Mouse (Mus musculus) intestine, postnatal 0 days (tissue): ENCODE data around the gene Polrmt. TPM values are rescaled to one million over a fixed set of nuclear protein-coding genes. Genes with fewer than 3 reads are reported as not detected.

Experiments used
- ATAC-seq: fragments of 200-750 bp; cut with Nextera tagmentation; 2 replicates; pipeline ENCODE4 v1.8.0; 2017; ENCODE audit warnings: mild to moderate bottlenecking, moderate TSS enrichment, moderate library complexity
- H3K27ac ChIP-seq: fragments of 300-500 bp; sonication (generic); 2 replicates; pipeline ENCODE4 v1.5.1; 2014; ENCODE audit warnings: mild to moderate bottlenecking, low read depth, low read length, moderate library complexity
- H3K27me3 ChIP-seq: fragments of 300-500 bp; sonication (generic); replicated peaks from 2 replicates; pipeline ENCODE4 v1.6.1; 2014; ENCODE audit warnings: low read length, mixed read lengths; ENCODE audit not compliant: control insufficient read depth, insufficient read depth
- H3K36me3 ChIP-seq: fragments of 300-500 bp; sonication (generic); 2 replicates; pipeline ENCODE4 v1.6.1; 2014; ENCODE audit warnings: mild to moderate bottlenecking, moderate library complexity; ENCODE audit not compliant: control insufficient read depth, insufficient read depth
- H3K4me1 ChIP-seq: fragments of 300-500 bp; sonication (generic); replicated peaks from 2 replicates; pipeline ENCODE4 v1.6.1; 2014; ENCODE audit warnings: antibody characterized with exemption, low read length, mixed read lengths; ENCODE audit not compliant: control insufficient read depth, insufficient read depth
- H3K4me2 ChIP-seq: fragments of 300-500 bp; sonication (generic); replicated peaks from 2 replicates; pipeline ENCODE4 v1.6.1; 2014; ENCODE audit warnings: low read depth, mild to moderate bottlenecking, moderate library complexity
- H3K4me3 ChIP-seq: fragments of 300-500 bp; sonication (generic); 2 replicates; pipeline ENCODE4 v1.5.1; 2014; ENCODE audit warnings: low read depth, low read length
- H3K9ac ChIP-seq: fragments of 300-500 bp; sonication (generic); 2 replicates; pipeline ENCODE4 v1.6.1; 2014; ENCODE audit warnings: mild to moderate bottlenecking, low read depth, low read length
- H3K9me3 ChIP-seq: fragments of 300-500 bp; sonication (generic); 2 replicates; pipeline ENCODE4 v1.6.1; 2016; ENCODE audit warnings: mixed run types; ENCODE audit not compliant: control insufficient read depth
- CTCF ChIP-seq: sonication (generic); IDR thresholded peaks from 2 replicates; pipeline ENCODE4 v1.5.1; 2016; ENCODE audit warnings: low read depth, mild to moderate bottlenecking, control low read depth, antibody characterized with exemption, moderate library complexity
- WGBS: fragments of 180-500 bp; shearing (Covaris S2); extraction: QIAGEN DNeasy Blood & Tissue Kit; methylation state at CpG from one replicate; pipeline ENCODE4 v1.1.7; 2014; 5-methylcytosine and 5-hydroxymethylcytosine counted together
- polyA plus RNA-seq: library from polyadenylated mRNA; unstranded; fragments of >200 nt; fragmentation: Nextera tagmentation; extraction: Ambion mirVana; gene quantifications from 2 replicates; pipeline ENCODE4 v1.2.1, GENCODE M21; 2015

The Polrmt gene
- polyA plus RNA-seq, 1 experiment from 2014 or later = 18.7 TPM

DNA sequence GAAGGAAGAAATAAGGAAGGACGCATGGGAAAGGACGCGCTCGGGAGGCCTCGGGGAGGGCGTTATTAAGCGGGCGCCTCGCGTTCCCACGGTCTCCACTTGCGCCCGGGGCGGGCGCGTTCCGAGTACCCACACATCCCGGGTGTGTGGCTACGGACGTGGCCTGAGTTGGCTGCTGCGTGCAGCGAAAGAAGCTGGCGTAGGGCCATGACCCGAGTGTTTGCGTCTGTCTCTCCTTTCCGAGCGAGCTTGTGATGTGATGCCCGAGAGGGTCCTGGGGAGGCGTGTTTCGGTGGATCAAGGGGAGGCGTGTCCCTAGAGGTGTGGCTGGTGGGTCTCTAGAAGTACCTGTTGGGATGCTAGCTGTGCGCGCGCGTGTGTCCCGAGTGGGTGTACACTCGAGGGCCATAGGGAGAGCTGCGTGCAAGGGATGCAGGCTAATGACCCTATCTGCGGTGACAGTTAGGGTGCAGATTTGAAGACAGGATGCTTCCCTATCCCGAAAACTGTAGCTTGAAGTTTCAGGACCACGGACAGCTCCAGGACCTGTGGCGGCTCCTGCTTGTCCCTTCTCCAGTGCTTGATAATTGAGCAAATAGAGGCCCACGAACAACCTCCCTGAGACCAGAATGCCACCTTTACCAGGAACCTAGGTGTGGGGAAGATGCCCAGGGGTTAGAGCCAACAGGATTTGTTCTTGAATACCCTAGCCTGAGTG is 28.6 kb downstream of the Polrmt start:
- Histone ChIP-seq H3K36me3 (no peaks in the 10 kb centered on the region), H3K4me3 (peak overlapping the region; percentile 58), H3K9me3 (no peaks in the 10 kb centered on the region), H3K9ac (no peak overlapping the region), H3K27me3 (peaks cover 32% of the 10 kb centered on the region), H3K4me1 (no peaks in the 10 kb centered on the region; the same call in 1 of the 2 replicates), H3K4me2 (peak overlapping the region; percentile 99), H3K27ac (no peak overlapping the region)
- 0 out of 2 replicates have a peak, but pooled peaks have one; percentile 14 for ATAC-seq
- no peak for TF ChIP-seq CTCF
- WGBS = 2% methylated on average over 43 of the region's 43 CpGs

DNA sequence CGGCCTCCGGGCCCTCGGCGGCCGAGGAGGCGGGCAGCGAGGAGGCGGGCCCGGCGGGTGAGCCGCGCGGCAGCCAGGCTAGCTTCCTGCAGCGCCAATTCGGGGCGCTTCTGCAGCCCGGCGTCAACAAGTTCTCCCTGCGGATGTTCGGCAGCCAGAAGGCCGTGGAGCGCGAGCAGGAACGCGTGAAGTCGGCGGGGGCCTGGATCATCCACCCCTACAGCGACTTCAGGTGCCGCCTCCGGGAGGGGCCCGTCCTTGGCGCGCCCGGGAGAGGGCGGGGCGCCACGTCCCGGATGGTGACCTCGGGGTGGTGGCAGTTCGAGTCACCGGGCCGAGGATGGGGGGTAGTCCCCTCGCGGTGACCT is 29.4 kb downstream of the Polrmt start:
- H3K4me3 ChIP-seq = peak overlapping the region; percentile 58
- WGBS = 1% methylated on average over 28 of the region's 44 CpGs
- H3K9me3 ChIP-seq = no peaks in the 10 kb centered on the region
- no peaks in the 10 kb centered on the region; the same call in 1 of the 2 replicates for H3K4me1 ChIP-seq
- no peak for ATAC-seq
- TF ChIP-seq CTCF = no peak
- peak overlapping the region; percentile 99 for H3K4me2 ChIP-seq
- H3K36me3 ChIP-seq = peaks cover under 1% of the 10 kb centered on the region; the same call in 1 of the 2 replicates
- H3K9ac ChIP-seq = no peak overlapping the region
- peaks cover 32% of the 10 kb centered on the region for H3K27me3 ChIP-seq
- no peak overlapping the region for H3K27ac ChIP-seq

DNA sequence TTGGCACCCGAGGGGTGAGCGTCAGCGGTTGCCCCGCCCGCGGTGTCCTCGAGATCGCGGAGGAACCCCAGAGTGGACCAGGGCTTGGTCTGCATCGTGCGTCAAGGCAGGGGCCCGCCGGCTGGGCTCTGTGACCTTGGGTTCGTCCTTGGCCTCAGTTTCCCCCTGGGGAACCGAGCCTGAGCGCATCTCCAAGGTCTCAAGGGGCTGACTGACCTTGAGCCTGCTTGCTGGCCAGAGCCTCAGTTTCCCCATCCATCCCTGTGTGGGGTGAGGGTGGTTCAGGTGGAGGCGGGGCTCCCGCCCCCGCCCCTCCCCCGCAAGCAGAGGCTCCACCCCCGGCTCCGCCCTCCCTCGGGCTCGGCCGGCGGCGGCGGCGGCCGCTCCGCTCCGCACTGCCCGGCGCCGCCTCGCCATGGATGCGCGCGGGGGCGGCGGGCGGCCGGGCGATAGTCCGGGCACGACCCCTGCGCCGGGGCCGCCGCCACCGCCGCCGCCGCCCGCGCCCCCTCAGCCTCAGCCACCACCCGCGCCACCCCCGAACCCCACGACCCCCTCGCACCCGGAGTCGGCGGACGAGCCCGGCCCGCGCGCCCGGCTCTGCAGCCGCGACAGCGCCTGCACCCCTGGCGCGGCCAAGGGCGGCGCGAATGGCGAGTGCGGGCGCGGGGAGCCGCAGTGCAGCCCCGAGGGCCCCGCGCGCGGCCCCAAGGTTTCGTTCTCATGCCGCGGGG is 30.0 kb downstream of the Polrmt start, which contains the start of gene Hcn2:
Hcn2 (plus strand) TSS at position 381 of the 734 bp plus-strand sequence.
- Histone ChIP-seq H3K4me3 (peak within 1 kb of the TSS; percentile 58), H3K9ac (no peak within 1 kb of the TSS), H3K27ac (no peak within 1 kb of the TSS), H3K4me2 (peak within 1 kb of the TSS; percentile 99), H3K27me3 (peaks cover 32% of the 10 kb centered on the region), H3K9me3 (no peaks in the 10 kb centered on the region), H3K36me3 (peaks cover 6% of the 10 kb centered on the region), H3K4me1 (no peaks in the 10 kb centered on the region; the same call in 1 of the 2 replicates)
- WGBS = 4% methylated on average over 43 of the region's 91 CpGs
- no peak for TF ChIP-seq CTCF
- ATAC-seq = peak; percentile 11; the same call in 1 of the 2 replicates

DNA sequence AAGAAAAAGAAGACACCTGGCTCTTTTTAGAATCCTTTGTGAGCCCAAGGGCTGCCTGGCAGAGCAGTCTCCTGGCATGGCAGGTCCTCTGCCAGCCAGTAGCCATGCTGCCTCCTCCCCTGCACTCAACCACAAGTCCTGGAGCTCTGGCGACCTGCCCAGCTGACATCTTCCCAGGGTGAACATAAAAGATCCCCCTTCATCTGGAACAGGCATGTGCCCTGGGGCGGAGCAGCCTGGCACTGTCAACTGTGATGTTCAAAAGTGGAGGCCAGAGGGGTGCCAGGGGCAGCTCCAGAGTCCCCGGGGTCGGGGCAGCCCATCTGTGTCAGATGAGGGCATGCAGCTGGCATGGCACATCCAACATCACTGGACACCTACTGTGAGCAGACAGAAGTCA is 31.4 kb downstream of the Polrmt start:
- Histone ChIP-seq H3K9ac (no peak overlapping the region), H3K4me1 (no peaks in the 10 kb centered on the region; the same call in 1 of the 2 replicates), H3K27me3 (peaks cover 32% of the 10 kb centered on the region), H3K27ac (no peak overlapping the region), H3K36me3 (peaks cover 20% of the 10 kb centered on the region), H3K4me2 (no peak overlapping the region), H3K9me3 (no peaks in the 10 kb centered on the region), H3K4me3 (no peak overlapping the region)
- no peak for TF ChIP-seq CTCF
- no peak for ATAC-seq
- WGBS = 69% methylated on average over 4 of the region's 4 CpGs

DNA sequence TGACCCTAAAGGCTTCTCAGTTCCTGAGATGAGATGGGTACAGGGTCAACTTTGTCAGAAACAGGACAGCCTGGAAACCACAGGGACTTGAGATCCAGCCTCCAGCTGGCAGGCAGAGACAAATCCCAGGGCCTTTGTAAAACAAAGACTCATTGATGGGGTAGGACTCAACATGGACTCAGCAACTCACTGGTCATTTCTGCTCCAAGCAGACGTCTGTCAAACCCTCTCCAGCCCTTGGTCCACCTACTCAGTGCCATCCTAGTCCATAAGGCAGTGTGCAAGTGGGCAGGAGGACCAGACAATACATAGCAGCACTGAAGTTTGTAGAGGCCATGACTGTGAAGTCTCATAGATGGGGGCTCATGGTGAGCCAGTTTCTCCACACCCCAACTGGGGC is 33.2 kb downstream of the Polrmt start:
- no peak overlapping the region for H3K9ac ChIP-seq
- no peak for ATAC-seq

DNA sequence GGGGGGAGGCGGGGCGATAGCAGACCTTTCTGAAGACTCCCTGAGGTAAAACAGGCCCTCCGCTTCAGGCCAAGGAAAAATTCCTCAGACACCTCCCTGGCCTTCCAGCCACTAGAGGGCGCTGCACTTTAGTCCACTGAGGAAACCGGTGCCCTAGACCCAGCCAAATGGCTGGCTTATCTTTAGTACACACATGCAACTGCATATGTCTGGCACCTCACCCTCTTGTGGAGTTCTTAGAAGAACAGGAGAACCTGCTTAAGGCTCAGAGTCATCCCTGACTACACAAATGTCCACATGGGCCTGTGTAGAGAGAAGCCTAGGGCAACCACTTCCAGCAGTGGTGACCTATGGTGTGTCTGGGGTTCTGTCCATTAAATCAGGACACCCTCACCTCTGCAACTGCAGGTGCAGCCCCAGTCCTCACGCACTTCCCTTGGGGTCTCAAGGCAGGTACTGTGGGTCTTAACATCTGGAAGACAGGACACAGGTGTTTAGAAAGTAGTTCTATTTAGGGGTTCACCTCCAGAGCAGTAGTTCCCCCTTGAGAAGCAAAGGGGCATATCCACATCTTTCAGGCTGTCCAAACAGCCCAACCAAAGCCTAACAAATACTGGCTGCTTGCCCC is 33.8 kb downstream of the Polrmt start:
- H3K4me1 ChIP-seq = peaks cover under 1% of the 10 kb centered on the region; the same call in 1 of the 2 replicates
- H3K27ac ChIP-seq = no peak overlapping the region
- TF ChIP-seq CTCF = peak; percentile 83
- H3K4me3 ChIP-seq = no peak overlapping the region
- H3K27me3 ChIP-seq = peaks cover 19% of the 10 kb centered on the region
- peak; percentile 42 for ATAC-seq
- WGBS = 9% methylated on average over 6 of the region's 6 CpGs
- peaks cover 38% of the 10 kb centered on the region for H3K36me3 ChIP-seq
- no peak overlapping the region for H3K9ac ChIP-seq
- H3K4me2 ChIP-seq = no peak overlapping the region
- no peaks in the 10 kb centered on the region for H3K9me3 ChIP-seq

More for the DNA sequence above, 33.2 kb downstream of the Polrmt start:
- Histone ChIP-seq H3K4me2 (no peak overlapping the region), H3K27ac (no peak overlapping the region), H3K36me3 (peaks cover 38% of the 10 kb centered on the region), H3K4me1 (no peaks in the 10 kb centered on the region; the same call in 1 of the 2 replicates), H3K27me3 (peaks cover 24% of the 10 kb centered on the region), H3K9me3 (no peaks in the 10 kb centered on the region), H3K4me3 (no peak overlapping the region)
- WGBS = 33% methylated on average over 1 of the region's 1 CpGs
- no peak for TF ChIP-seq CTCF
